Mouse (Mus musculus): ENCODE results near the gene Fhl2. TPM values are rescaled to one million over a fixed set of nuclear protein-coding genes. Genes with fewer than 3 reads are reported as not detected.

The Fhl2 gene
- polyA plus RNA-seq, 1 experiment from 2014 or later, result 26.2 TPM

- H3K9ac ChIP-seq (ENCODE audit: low read depth, low read length), result no peak overlapping the region
- no peaks in the 10 kb centered on the region for H3K27me3 ChIP-seq (ENCODE audit: control insufficient read depth, insufficient read depth, low read depth, low read length)
- no peaks in the 10 kb centered on the region for H3K9me3 ChIP-seq (replicated peaks; ENCODE audit: control insufficient read depth, low read length, poor library complexity, severe bottlenecking)
- no peak overlapping the region for H3K27ac ChIP-seq (ENCODE audit: low read length)
- WGBS, result 89% methylated on average over 1 of the region's 1 CpGs
- ATAC-seq, result no peak
- no peaks in the 10 kb centered on the region for H3K4me1 ChIP-seq (ENCODE audit: control insufficient read depth, insufficient read depth, low read length)
- H3K4me3 ChIP-seq (ENCODE audit: low read depth, low read length), result no peak overlapping the region
- H3K4me2 ChIP-seq (ENCODE audit: low read length), result no peak overlapping the region
- no peaks in the 10 kb centered on the region for H3K36me3 ChIP-seq (ENCODE audit: control insufficient read depth, insufficient read depth, low read length)
Observed at GRCm38 (mm10) chr1:43178780-43179179, 18.0 kb downstream of the Fhl2 start.

- Histone ChIP-seq H3K27ac (ENCODE audit: low read length) (no peak overlapping the region), H3K4me2 (ENCODE audit: low read length) (no peak overlapping the region), H3K4me3 (ENCODE audit: low read depth, low read length) (no peak overlapping the region), H3K4me1 (ENCODE audit: control insufficient read depth, insufficient read depth, low read length) (no peaks in the 10 kb centered on the region), H3K9me3 (replicated peaks; ENCODE audit: control insufficient read depth, low read length, poor library complexity, severe bottlenecking) (no peaks in the 10 kb centered on the region), H3K9ac (ENCODE audit: low read depth, low read length) (no peak overlapping the region), H3K36me3 (ENCODE audit: control insufficient read depth, insufficient read depth, low read length) (no peaks in the 10 kb centered on the region), H3K27me3 (ENCODE audit: control insufficient read depth, insufficient read depth, low read depth, low read length) (no peaks in the 10 kb centered on the region)
- ATAC-seq, result no peak
- 88% methylated on average over 6 of the region's 6 CpGs for WGBS
Observed at GRCm38 (mm10) chr1:43178378-43178777, 18.4 kb downstream of the Fhl2 start.

- no peak overlapping the region for H3K9ac ChIP-seq (ENCODE audit: low read depth, low read length)
- H3K27me3 ChIP-seq (ENCODE audit: control insufficient read depth, insufficient read depth, low read depth, low read length), result no peaks in the 10 kb centered on the region
- WGBS, result 82% methylated on average over 7 of the region's 7 CpGs
- no peaks in the 10 kb centered on the region for H3K9me3 ChIP-seq (replicated peaks; ENCODE audit: control insufficient read depth, low read length, poor library complexity, severe bottlenecking)
- no peak overlapping the region for H3K4me3 ChIP-seq (ENCODE audit: low read depth, low read length)
- no peak overlapping the region for H3K27ac ChIP-seq (ENCODE audit: low read length)
- no peak for ATAC-seq
- no peaks in the 10 kb centered on the region for H3K36me3 ChIP-seq (ENCODE audit: control insufficient read depth, insufficient read depth, low read length)
- no peak overlapping the region for H3K4me2 ChIP-seq (ENCODE audit: low read length)
- no peaks in the 10 kb centered on the region for H3K4me1 ChIP-seq (ENCODE audit: control insufficient read depth, insufficient read depth, low read length)
Observed at GRCm38 (mm10) chr1:43173283-43174226, 23.2 kb downstream of the Fhl2 start.

GRCm38 (mm10) chr1:43171816-43172215 is 25.0 kb downstream of the Fhl2 start:
- 88% methylated on average over 6 of the region's 6 CpGs for WGBS
- no peak overlapping the region for H3K27ac ChIP-seq (ENCODE audit: low read length)
- H3K4me3 ChIP-seq (ENCODE audit: low read depth, low read length), result no peak overlapping the region
- no peaks in the 10 kb centered on the region for H3K4me1 ChIP-seq (ENCODE audit: control insufficient read depth, insufficient read depth, low read length)
- no peaks in the 10 kb centered on the region for H3K36me3 ChIP-seq (ENCODE audit: control insufficient read depth, insufficient read depth, low read length)
- ATAC-seq, result no peak
- H3K9ac ChIP-seq (ENCODE audit: low read depth, low read length), result no peak overlapping the region
- H3K9me3 ChIP-seq (replicated peaks; ENCODE audit: control insufficient read depth, low read length, poor library complexity, severe bottlenecking), result no peaks in the 10 kb centered on the region
- H3K4me2 ChIP-seq (ENCODE audit: low read length), result no peak overlapping the region
- no peaks in the 10 kb centered on the region for H3K27me3 ChIP-seq (ENCODE audit: control insufficient read depth, insufficient read depth, low read depth, low read length)

- no peaks in the 10 kb centered on the region for H3K4me1 ChIP-seq (ENCODE audit: control insufficient read depth, insufficient read depth, low read length)
- no peaks in the 10 kb centered on the region for H3K9me3 ChIP-seq (replicated peaks; ENCODE audit: control insufficient read depth, low read length, poor library complexity, severe bottlenecking)
- no peak overlapping the region for H3K4me2 ChIP-seq (ENCODE audit: low read length)
- H3K4me3 ChIP-seq (ENCODE audit: low read depth, low read length), result no peak overlapping the region
- WGBS, result 46% methylated on average over 3 of the region's 3 CpGs
- no peak overlapping the region for H3K9ac ChIP-seq (ENCODE audit: low read depth, low read length)
- no peaks in the 10 kb centered on the region for H3K27me3 ChIP-seq (ENCODE audit: control insufficient read depth, insufficient read depth, low read depth, low read length)
- H3K36me3 ChIP-seq (ENCODE audit: control insufficient read depth, insufficient read depth, low read length), result no peaks in the 10 kb centered on the region
- H3K27ac ChIP-seq (ENCODE audit: low read length), result no peak overlapping the region
- ATAC-seq, result no peak
Observed at GRCm38 (mm10) chr1:43171093-43171492, 25.7 kb downstream of the Fhl2 start.

- H3K4me2 ChIP-seq (ENCODE audit: low read length), result no peak overlapping the region
- H3K27ac ChIP-seq (ENCODE audit: low read length), result no peak overlapping the region
- ATAC-seq, result no peak
- H3K4me1 ChIP-seq (ENCODE audit: control insufficient read depth, insufficient read depth, low read length), result no peaks in the 10 kb centered on the region
- no peaks in the 10 kb centered on the region for H3K27me3 ChIP-seq (ENCODE audit: control insufficient read depth, insufficient read depth, low read depth, low read length)
- H3K36me3 ChIP-seq (ENCODE audit: control insufficient read depth, insufficient read depth, low read length), result no peaks in the 10 kb centered on the region
- H3K4me3 ChIP-seq (ENCODE audit: low read depth, low read length), result no peak overlapping the region
- H3K9me3 ChIP-seq (replicated peaks; ENCODE audit: control insufficient read depth, low read length, poor library complexity, severe bottlenecking), result no peaks in the 10 kb centered on the region
- H3K9ac ChIP-seq (ENCODE audit: low read depth, low read length), result no peak overlapping the region
- 87% methylated on average over 1 of the region's 1 CpGs for WGBS
Observed at GRCm38 (mm10) chr1:43169661-43170060, 27.1 kb downstream of the Fhl2 start.

- H3K9me3 ChIP-seq (replicated peaks; ENCODE audit: control insufficient read depth, low read length, poor library complexity, severe bottlenecking), result no peaks in the 10 kb centered on the region
- H3K27me3 ChIP-seq (ENCODE audit: control insufficient read depth, insufficient read depth, low read depth, low read length), result no peaks in the 10 kb centered on the region
- WGBS, result 82% methylated on average over 7 of the region's 7 CpGs
Observed at GRCm38 (mm10) chr1:43169227-43169626, 27.6 kb downstream of the Fhl2 start.

GRCm38 (mm10) chr1:43168618-43169017 is 28.2 kb downstream of the Fhl2 start:
- H3K4me1 ChIP-seq (ENCODE audit: control insufficient read depth, insufficient read depth, low read length), result no peaks in the 10 kb centered on the region
- H3K9ac ChIP-seq (ENCODE audit: low read depth, low read length), result no peak overlapping the region
- no peak overlapping the region for H3K27ac ChIP-seq (ENCODE audit: low read length)
- H3K4me3 ChIP-seq (ENCODE audit: low read depth, low read length), result no peak overlapping the region
- WGBS, result 89% methylated on average over 7 of the region's 7 CpGs
- no peak for ATAC-seq
- no peaks in the 10 kb centered on the region for H3K27me3 ChIP-seq (ENCODE audit: control insufficient read depth, insufficient read depth, low read depth, low read length)
- H3K36me3 ChIP-seq (ENCODE audit: control insufficient read depth, insufficient read depth, low read length), result no peaks in the 10 kb centered on the region
- no peak overlapping the region for H3K4me2 ChIP-seq (ENCODE audit: low read length)
- no peaks in the 10 kb centered on the region for H3K9me3 ChIP-seq (replicated peaks; ENCODE audit: control insufficient read depth, low read length, poor library complexity, severe bottlenecking)

More at GRCm38 (mm10) chr1:43169227-43169626, 27.6 kb downstream of the Fhl2 start:
- ATAC-seq, result no peak
- Histone ChIP-seq H3K4me1 (ENCODE audit: control insufficient read depth, insufficient read depth, low read length) (no peaks in the 10 kb centered on the region), H3K9ac (ENCODE audit: low read depth, low read length) (no peak overlapping the region), H3K4me3 (ENCODE audit: low read depth, low read length) (no peak overlapping the region), H3K27ac (ENCODE audit: low read length) (no peak overlapping the region), H3K36me3 (ENCODE audit: control insufficient read depth, insufficient read depth, low read length) (no peaks in the 10 kb centered on the region), H3K4me2 (ENCODE audit: low read length) (no peak overlapping the region)

- WGBS, result 49% methylated on average over 5 of the region's 5 CpGs
- H3K4me3 ChIP-seq (ENCODE audit: low read depth, low read length), result no peak overlapping the region
- H3K36me3 ChIP-seq (ENCODE audit: control insufficient read depth, insufficient read depth, low read length), result no peaks in the 10 kb centered on the region
- no peak overlapping the region for H3K9ac ChIP-seq (ENCODE audit: low read depth, low read length)
- no peak overlapping the region for H3K4me2 ChIP-seq (ENCODE audit: low read length)
- no peaks in the 10 kb centered on the region for H3K27me3 ChIP-seq (ENCODE audit: control insufficient read depth, insufficient read depth, low read depth, low read length)
- H3K9me3 ChIP-seq (replicated peaks; ENCODE audit: control insufficient read depth, low read length, poor library complexity, severe bottlenecking), result no peaks in the 10 kb centered on the region
- no peak for ATAC-seq
- H3K27ac ChIP-seq (ENCODE audit: low read length), result no peak overlapping the region
- H3K4me1 ChIP-seq (ENCODE audit: control insufficient read depth, insufficient read depth, low read length), result peaks cover 3% of the 10 kb centered on the region
Observed at GRCm38 (mm10) chr1:43168026-43168425, 28.8 kb downstream of the Fhl2 start.

Measured in midbrain, embryonic 16.5 days (tissue).